Mouse (Mus musculus) limb, embryonic 12.5 days (tissue): ENCODE data around the gene Gm11042. TPM values are rescaled to one million over a fixed set of nuclear protein-coding genes. Genes with fewer than 3 reads are reported as not detected.
A peak's percentile ranks its signal among the peaks of the same experiment; 100 is the strongest.

ENCODE experiments used
- ATAC-seq: fragments of 200-750 bp; cut with Nextera tagmentation; 2 replicates; pipeline ENCODE4 v1.8.0; 2017; ENCODE audit warnings: low read depth, moderate TSS enrichment; ENCODE audit not compliant: insufficient number of reproducible peaks, insufficient read depth, low FRiP score, low TSS enrichment
- H3K27ac ChIP-seq: fragments of 300-500 bp; sonication (generic); 2 replicates; pipeline ENCODE4 v1.5.1; 2016; ENCODE audit warnings: mild to moderate bottlenecking, moderate library complexity
- H3K27me3 ChIP-seq: fragments of 300-500 bp; sonication (generic); 2 replicates; pipeline ENCODE4 v1.6.1; 2016; ENCODE audit warnings: mild to moderate bottlenecking, moderate library complexity
- H3K36me3 ChIP-seq: fragments of 300-500 bp; sonication (generic); 2 replicates; pipeline ENCODE4 v1.6.1; 2016; ENCODE audit warnings: mild to moderate bottlenecking, moderate library complexity
- H3K4me1 ChIP-seq: fragments of 300-500 bp; sonication (generic); replicated peaks from 2 replicates; pipeline ENCODE4 v1.6.1; 2016
- H3K4me2 ChIP-seq: fragments of 300-500 bp; sonication (generic); 2 replicates; pipeline ENCODE4 v1.6.1; 2016; ENCODE audit warnings: mild to moderate bottlenecking, moderate library complexity
- H3K4me3 ChIP-seq: fragments of 300-500 bp; sonication (generic); replicated peaks from 2 replicates; pipeline ENCODE4 v1.5.1; 2016; ENCODE audit warnings: mild to moderate bottlenecking
- H3K9ac ChIP-seq: fragments of 300-500 bp; sonication (generic); replicated peaks from 2 replicates; pipeline ENCODE4 v1.6.1; 2016; ENCODE audit warnings: mild to moderate bottlenecking, moderate library complexity
- H3K9me3 ChIP-seq: fragments of 300-500 bp; sonication (generic); 2 replicates; pipeline ENCODE4 v1.6.1; 2016; ENCODE audit warnings: mild to moderate bottlenecking, moderate library complexity
- WGBS: fragments of 180-500 bp; shearing (Covaris S2); methylation state at CpG from one replicate; pipeline ENCODE4 v1.1.7; 2016; 5-methylcytosine and 5-hydroxymethylcytosine counted together
- polyA plus RNA-seq: library from polyadenylated mRNA; unstranded; fragments of >200 nt; fragmentation: Nextera tagmentation; extraction: Ambion mirVana; gene quantifications from 2 replicates; pipeline ENCODE4 v1.2.1, GENCODE M21; 2016

The Gm11042 gene
- polyA plus RNA-seq, 1 experiment from 2014 or later, result not detected

DNA sequence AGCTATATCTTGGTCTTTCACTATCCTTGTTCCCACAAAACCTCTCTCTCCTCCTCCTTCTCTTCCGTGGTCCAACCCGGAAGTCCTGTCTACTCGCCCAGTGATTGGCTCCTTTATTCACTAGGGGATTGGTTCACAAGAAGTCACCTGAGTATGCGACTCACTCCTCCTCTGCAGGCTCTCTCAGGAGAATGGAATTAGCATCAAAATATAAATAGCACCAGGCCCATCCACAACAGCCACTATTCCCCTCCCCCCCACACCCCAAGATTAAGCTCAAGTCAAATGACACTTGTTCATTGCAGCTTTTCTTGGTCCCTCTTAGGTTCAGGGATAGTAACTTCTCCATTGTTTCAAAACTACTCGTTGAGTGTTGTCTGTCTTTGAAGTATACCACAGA lies 5.8 kb upstream of the Gm11042 start:
- Histone ChIP-seq H3K4me1 (no peaks in the 10 kb centered on the region), H3K27ac (no peak overlapping the region), H3K36me3 (no peaks in the 10 kb centered on the region), H3K9ac (no peak overlapping the region), H3K9me3 (no peaks in the 10 kb centered on the region), H3K4me3 (no peak overlapping the region), H3K4me2 (no peak overlapping the region), H3K27me3 (no peaks in the 10 kb centered on the region)
- 82% methylated on average over 5 of the region's 5 CpGs for WGBS
- no peak for ATAC-seq

DNA sequence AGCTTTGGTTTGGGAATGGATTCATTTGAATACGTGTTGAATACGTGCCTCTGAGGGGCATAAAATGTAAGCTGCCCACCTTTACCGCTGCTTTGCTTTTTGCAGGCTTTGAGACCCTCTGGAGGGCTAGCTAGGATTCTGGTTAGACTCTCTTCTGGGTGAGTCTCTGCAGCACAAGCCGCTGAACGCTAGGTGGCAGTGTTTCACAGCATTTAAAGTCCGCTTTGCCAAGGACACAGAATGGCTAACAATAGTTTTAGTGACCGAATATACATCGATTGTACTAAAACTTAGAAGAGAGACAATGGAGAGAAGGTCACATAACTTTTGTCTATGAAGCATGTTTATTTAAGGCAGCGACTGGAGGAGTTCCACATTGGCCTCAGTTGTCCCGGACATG lies 4.1 kb upstream of the Gm11042 start:
- no peak overlapping the region for H3K27ac ChIP-seq
- no peaks in the 10 kb centered on the region for H3K4me1 ChIP-seq
- no peak overlapping the region for H3K4me3 ChIP-seq
- ATAC-seq, result no peak
- no peaks in the 10 kb centered on the region for H3K36me3 ChIP-seq
- WGBS, result 24% methylated on average over 10 of the region's 10 CpGs
- no peaks in the 10 kb centered on the region for H3K27me3 ChIP-seq
- no peak overlapping the region for H3K9ac ChIP-seq
- H3K4me2 ChIP-seq, result no peak overlapping the region
- no peaks in the 10 kb centered on the region for H3K9me3 ChIP-seq

DNA sequence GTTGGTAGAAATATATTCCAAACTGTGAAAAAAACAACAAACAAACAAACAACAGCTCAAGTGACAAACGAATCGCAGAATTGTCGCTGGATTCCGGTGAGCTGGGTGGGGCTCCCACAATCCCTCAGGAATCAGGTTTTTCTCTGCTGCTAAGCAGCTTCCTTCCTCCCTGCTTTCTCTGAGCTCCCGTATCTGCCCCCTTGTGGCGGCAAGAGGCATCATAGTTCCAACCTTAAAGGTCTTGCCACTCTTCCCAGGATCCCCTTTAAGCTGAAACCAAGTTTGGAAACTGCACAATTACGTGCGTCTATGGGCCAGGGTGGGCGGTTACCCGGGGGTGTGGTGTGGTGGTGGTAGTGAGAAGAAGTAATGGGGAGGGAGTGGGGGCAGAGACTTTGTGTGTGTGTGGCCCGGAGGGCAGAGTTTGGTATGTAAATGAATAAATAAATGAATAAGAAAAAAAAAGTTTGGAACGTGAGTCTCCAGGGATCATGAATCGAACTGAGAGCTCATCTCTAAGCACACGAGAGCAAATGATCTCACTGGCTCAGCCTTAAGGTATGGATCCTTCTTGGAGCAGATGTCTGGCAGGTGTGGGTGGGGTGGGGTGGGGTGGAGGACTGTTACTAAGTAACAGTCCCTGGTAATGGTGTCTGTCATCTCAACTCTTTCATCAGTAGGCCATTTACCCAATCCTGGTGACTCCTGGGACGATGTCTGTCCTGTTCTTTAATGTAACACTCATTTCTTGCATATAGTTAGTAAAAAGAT lies 980 bp upstream of the Gm11042 start:
- H3K27ac ChIP-seq, result peak overlapping the region; percentile 51; the same call in 1 of the 2 replicates
- no peaks in the 10 kb centered on the region for H3K27me3 ChIP-seq
- H3K4me1 ChIP-seq, result no peaks in the 10 kb centered on the region
- H3K36me3 ChIP-seq, result no peaks in the 10 kb centered on the region
- WGBS, result 17% methylated on average over 15 of the region's 15 CpGs
- peak overlapping the region; percentile 45 for H3K4me3 ChIP-seq
- peak; percentile 58 for ATAC-seq
- H3K9ac ChIP-seq, result peak overlapping the region; percentile 60
- H3K9me3 ChIP-seq, result no peaks in the 10 kb centered on the region
- peak overlapping the region; percentile 71 for H3K4me2 ChIP-seq

DNA sequence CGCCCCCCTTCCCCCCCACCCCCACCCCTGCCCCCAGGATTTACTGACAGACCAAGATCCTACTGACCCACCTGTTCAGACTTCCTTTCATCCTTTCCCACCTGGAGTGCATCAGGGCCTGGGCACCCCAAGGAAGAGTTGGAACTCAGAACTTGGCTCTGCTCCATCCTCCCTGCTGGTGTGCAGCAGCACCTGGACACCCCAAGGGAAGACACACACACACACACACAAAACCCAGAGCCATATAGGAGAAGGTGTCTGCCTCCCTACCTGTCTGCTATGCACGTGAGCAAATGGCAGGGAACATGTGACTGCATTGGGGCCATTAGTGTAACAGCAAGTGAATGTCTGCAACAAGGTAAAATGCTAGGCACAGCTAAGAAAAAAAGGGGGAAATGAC lies 973 bp downstream of the Gm11042 start:
- no peaks in the 10 kb centered on the region for H3K4me1 ChIP-seq
- WGBS, result 39% methylated on average over 2 of the region's 2 CpGs
- 0 out of 2 replicates have a peak, but pooled peaks have one; percentile 33 for ATAC-seq
- H3K4me3 ChIP-seq, result no peak overlapping the region
- no peaks in the 10 kb centered on the region for H3K36me3 ChIP-seq
- H3K4me2 ChIP-seq, result no peak overlapping the region
- H3K9ac ChIP-seq, result no peak overlapping the region
- H3K9me3 ChIP-seq, result no peaks in the 10 kb centered on the region
- no peaks in the 10 kb centered on the region for H3K27me3 ChIP-seq
- no peak overlapping the region for H3K27ac ChIP-seq

DNA sequence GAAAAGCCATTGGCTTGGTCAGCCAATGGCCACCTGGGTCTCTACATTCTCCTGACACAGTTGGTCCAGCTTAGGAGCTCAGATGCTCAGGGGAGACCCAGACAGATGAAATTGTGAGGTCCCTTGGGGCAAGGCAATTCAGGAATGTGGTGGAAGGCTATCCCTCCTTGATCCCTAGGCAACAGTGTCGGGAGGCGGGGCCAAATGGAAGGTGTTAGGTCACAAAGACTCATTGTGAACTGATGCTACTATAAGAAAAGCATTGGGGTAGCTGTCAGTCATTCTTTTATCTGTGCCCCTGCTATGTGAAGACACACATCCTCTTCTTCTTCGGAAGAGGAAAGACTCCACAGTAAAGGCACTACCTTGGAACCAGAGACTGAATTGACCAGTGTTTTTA lies 3.6 kb downstream of the Gm11042 start:
- Histone ChIP-seq H3K4me3 (no peak overlapping the region), H3K9ac (no peak overlapping the region), H3K4me2 (no peak overlapping the region), H3K27ac (no peak overlapping the region), H3K36me3 (no peaks in the 10 kb centered on the region), H3K27me3 (no peaks in the 10 kb centered on the region), H3K9me3 (no peaks in the 10 kb centered on the region), H3K4me1 (no peaks in the 10 kb centered on the region)
- WGBS, result 87% methylated on average over 3 of the region's 3 CpGs
- no peak for ATAC-seq

DNA sequence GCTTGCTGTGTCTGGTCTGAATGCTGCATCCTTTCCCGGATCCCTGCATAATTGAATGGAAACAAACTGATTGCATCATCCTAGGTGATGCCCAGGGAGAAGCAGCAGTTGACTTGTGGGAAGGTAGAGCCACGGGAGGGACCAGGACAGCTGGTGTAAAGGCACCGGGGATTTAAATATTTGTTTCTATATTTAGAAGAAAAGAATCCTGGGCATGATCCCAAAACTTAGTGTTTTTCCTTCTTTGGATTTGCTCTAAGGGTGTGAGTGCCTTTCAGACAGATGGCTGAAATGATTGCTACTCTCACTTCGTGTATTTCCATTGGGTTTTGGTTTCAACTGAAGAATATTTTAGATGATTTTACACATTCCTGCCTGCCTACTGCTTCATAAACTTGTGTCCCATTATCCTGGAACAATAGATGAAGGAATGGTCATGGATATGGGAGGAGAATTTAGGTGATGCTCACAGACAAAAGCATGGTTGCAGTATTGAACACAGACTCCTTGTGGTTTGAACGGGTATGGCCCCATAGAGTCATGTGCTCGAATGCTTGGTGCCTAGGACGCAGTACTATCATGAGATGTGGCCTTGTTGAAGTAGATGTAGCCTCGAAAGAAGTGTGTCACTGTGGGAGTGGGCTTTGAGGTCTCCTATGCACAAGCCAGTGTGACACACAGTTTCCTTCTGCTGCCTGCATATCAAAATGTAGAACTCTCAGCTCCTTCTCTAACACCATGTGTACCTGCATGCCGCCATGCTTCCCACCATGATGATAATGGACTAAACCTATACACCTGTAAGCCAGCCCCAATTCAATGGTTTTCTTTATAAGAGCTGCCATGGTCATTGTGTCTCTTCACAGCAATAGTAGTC lies 12.5 kb downstream of the Gm11042 start:
- no peak overlapping the region for H3K4me3 ChIP-seq
- H3K27me3 ChIP-seq, result no peaks in the 10 kb centered on the region
- H3K9me3 ChIP-seq, result no peaks in the 10 kb centered on the region
- no peak overlapping the region for H3K4me2 ChIP-seq
- ATAC-seq, result no peak
- H3K9ac ChIP-seq, result no peak overlapping the region
- H3K36me3 ChIP-seq, result no peaks in the 10 kb centered on the region
- no peaks in the 10 kb centered on the region for H3K4me1 ChIP-seq
- WGBS, result 82% methylated on average over 9 of the region's 9 CpGs
- no peak overlapping the region for H3K27ac ChIP-seq

DNA sequence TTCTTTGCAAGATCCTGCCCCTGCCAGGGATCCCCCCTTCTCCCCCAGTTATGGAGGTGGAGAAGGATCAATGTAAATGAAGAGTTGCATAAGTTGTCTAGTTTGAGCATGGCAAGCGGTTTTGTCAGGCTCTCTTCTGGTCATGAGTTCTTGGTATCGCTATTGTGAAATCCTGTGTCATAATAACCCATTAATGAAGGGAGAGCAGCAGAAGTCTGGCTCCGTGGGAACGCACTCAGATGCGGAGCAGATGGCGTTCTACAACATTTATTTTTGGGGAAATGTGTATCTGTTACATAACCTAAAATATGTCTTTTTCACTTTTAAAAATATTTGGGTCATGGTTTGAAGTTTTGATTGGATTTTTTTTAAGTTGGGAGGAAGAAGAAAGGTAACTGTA lies 14.6 kb downstream of the Gm11042 start:
- Histone ChIP-seq H3K9ac (no peak overlapping the region), H3K27me3 (no peaks in the 10 kb centered on the region), H3K4me3 (no peak overlapping the region), H3K4me2 (no peak overlapping the region), H3K4me1 (no peaks in the 10 kb centered on the region), H3K9me3 (no peaks in the 10 kb centered on the region), H3K27ac (no peak overlapping the region), H3K36me3 (no peaks in the 10 kb centered on the region)
- no peak for ATAC-seq
- WGBS, result 81% methylated on average over 6 of the region's 6 CpGs

DNA sequence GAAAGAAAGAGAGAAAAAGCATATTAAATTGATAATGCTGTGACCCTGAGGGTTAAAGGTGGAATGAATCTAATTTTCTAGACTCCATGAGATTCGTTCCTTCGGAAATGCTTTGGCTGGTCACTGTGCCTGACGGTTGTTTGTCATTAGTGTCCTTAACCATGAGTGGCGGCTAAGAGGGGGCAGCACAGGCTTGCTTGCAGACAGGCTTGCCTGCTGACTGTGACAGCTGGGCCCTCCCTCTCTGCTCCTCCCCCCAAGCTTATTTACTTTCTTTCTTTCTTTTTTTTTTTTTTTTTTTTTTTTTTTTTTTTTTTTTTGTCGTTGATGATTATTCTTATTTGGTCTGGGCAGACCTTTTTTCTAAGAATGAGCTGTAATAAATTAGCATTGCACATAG lies 19.8 kb downstream of the Gm11042 start:
- Histone ChIP-seq H3K4me2 (no peak overlapping the region), H3K9me3 (no peaks in the 10 kb centered on the region), H3K27ac (no peak overlapping the region), H3K4me1 (no peaks in the 10 kb centered on the region), H3K27me3 (no peaks in the 10 kb centered on the region; the same call in 1 of the 2 replicates), H3K4me3 (no peak overlapping the region), H3K36me3 (no peaks in the 10 kb centered on the region), H3K9ac (no peak overlapping the region)
- no peak for ATAC-seq
- 47% methylated on average over 5 of the region's 5 CpGs for WGBS

DNA sequence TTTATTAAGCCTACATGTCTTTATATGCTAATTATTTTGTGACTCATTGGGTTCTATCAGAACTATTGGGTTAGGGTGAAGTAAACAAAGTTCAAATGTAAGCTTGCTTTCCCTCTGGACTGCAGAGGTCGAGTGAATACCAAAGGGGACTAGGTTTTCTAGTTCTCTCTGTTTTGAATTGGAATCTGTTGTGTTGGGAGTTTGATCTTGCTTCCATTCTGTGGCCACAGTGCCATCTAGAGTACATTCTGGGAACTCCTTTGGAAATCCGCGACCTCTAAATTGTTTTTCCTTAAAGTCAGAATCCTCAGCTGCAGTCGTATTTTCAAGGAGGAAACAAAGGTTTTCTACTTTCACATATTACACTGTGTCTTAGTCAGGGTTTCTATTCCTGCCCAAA lies 22.6 kb downstream of the Gm11042 start:
- Histone ChIP-seq H3K27me3 (no peaks in the 10 kb centered on the region; the same call in 1 of the 2 replicates), H3K9ac (no peak overlapping the region), H3K36me3 (no peaks in the 10 kb centered on the region), H3K4me2 (no peak overlapping the region), H3K9me3 (no peaks in the 10 kb centered on the region), H3K27ac (no peak overlapping the region), H3K4me1 (no peaks in the 10 kb centered on the region), H3K4me3 (no peak overlapping the region)
- ATAC-seq, result no peak
- 2% methylated on average over 4 of the region's 4 CpGs for WGBS

DNA sequence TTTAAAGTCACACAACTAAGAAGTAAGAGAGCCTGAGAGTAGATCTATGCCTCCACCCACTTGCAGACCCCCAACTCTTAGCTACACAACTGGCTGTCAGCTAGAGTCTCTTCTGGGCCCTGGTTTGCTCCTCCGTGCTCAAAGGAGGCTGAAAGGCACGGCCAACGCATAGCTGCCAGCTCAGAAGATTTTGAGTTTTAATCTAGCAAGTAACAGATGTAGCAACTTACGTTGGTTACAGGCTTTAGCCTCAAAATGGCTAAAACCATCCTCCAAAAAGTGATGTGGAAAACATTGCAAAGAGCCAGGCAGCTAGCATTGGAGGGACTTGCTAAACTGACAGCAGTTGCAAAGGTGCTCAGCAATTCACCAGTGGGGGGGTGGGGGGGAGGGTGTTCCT lies 25.2 kb downstream of the Gm11042 start:
- peaks cover 6% of the 10 kb centered on the region for H3K27me3 ChIP-seq
- WGBS, result 84% methylated on average over 4 of the region's 4 CpGs
- no peak for ATAC-seq

DNA sequence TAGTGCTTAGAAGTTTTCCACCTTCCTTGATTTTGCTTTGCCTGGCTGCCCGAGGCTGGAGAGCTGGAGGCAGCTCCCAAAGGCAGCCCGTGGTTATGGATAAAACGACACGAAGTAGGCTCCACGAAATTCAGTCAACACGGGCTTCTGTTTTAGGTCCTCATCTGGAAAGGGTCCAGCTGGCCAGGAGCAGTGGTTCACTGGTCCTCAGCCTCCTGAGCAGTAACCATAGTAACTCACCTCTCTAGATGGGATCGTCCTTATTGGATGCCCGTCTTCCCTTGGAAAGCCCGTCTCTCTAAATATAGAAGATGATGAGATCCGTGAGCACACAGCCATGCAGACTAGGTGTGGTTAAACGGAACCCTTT lies 31.5 kb downstream of the Gm11042 start:
- H3K9me3 ChIP-seq, result no peaks in the 10 kb centered on the region
- no peaks in the 10 kb centered on the region for H3K36me3 ChIP-seq
- WGBS, result 10% methylated on average over 11 of the region's 11 CpGs
- H3K4me3 ChIP-seq, result peak overlapping the region; percentile 42
- peaks cover 37% of the 10 kb centered on the region for H3K27me3 ChIP-seq
- no peak for ATAC-seq
- H3K27ac ChIP-seq, result no peak overlapping the region
- no peak overlapping the region; the same call in 1 of the 2 replicates for H3K9ac ChIP-seq
- peak overlapping the region; percentile 87 for H3K4me2 ChIP-seq
- 0 out of 2 replicates have a peak, but pooled peaks cover 7% of the 10 kb centered on the region for H3K4me1 ChIP-seq

More for the DNA sequence above, 25.2 kb downstream of the Gm11042 start:
- Histone ChIP-seq H3K4me3 (no peak overlapping the region), H3K4me2 (no peak overlapping the region), H3K9ac (no peak overlapping the region), H3K27ac (no peak overlapping the region), H3K36me3 (no peaks in the 10 kb centered on the region), H3K9me3 (no peaks in the 10 kb centered on the region), H3K4me1 (no peaks in the 10 kb centered on the region)
